Mouse (Mus musculus) myocyte (in vitro differentiated cells): ENCODE results near the gene Gpr87. TPM values are rescaled to one million over a fixed set of nuclear protein-coding genes. Genes with fewer than 3 reads are reported as not detected.

Source experiments
- H3K27me3 ChIP-seq: one replicate; pipeline ENCODE4 v1.6.1; 2011; ENCODE audit not compliant: control insufficient read depth, insufficient read depth, insufficient read length
- H3K36me3 ChIP-seq: one replicate; pipeline ENCODE4 v1.6.1; 2011; ENCODE audit not compliant: control insufficient read depth, insufficient read depth
- H3K4me2 ChIP-seq: one replicate; pipeline ENCODE4 v1.6.1; 2011; ENCODE audit warnings: low read depth, control low read depth
- H3K4me3 ChIP-seq: one replicate; pipeline ENCODE4 v1.5.1; 2011; ENCODE audit warnings: mild to moderate bottlenecking, control low read depth, moderate library complexity
- H3K79me2 ChIP-seq: one replicate; pipeline ENCODE4 v1.6.1; 2011; ENCODE audit not compliant: control insufficient read depth, insufficient read depth
- H3ac ChIP-seq: one replicate; pipeline ENCODE4 v1.6.1; 2011; ENCODE audit not compliant: control insufficient read depth, insufficient read length
- CEBPB ChIP-seq: IDR thresholded peaks from 2 replicates; pipeline ENCODE4 v1.6.1; 2011; ENCODE audit warnings: mild to moderate bottlenecking, moderate library complexity; ENCODE audit not compliant: poor library complexity, insufficient read depth, severe bottlenecking
- E2F4 ChIP-seq: IDR thresholded peaks from one replicate; pipeline ENCODE4 v1.6.1; 2011; ENCODE audit warnings: mild to moderate bottlenecking, control low read depth, moderate library complexity; ENCODE audit not compliant: insufficient read depth
- MAX ChIP-seq: IDR thresholded peaks from one replicate; pipeline ENCODE4 v1.6.1; 2011; ENCODE audit warnings: low read depth, mild to moderate bottlenecking, control low read depth
- MYOD1 ChIP-seq, 3 experiments: IDR thresholded peaks; one replicate each; pipeline ENCODE4 v1.6.1; 2011; ENCODE audit warnings: control low read depth in 2 of 3, low read depth in 2 of 3, mild to moderate bottlenecking in 2 of 3, moderate library complexity in 1 of 3; ENCODE audit not compliant: insufficient read length in 2 of 3, control insufficient read depth in 1 of 3
- MYOG ChIP-seq, 3 experiments: IDR thresholded peaks; one replicate each; pipeline ENCODE4 v1.6.1; 2011; ENCODE audit warnings: control low read depth in 2 of 3, low read depth in 2 of 3, mild to moderate bottlenecking in 2 of 3; ENCODE audit not compliant: insufficient read length in 2 of 3, control insufficient read depth in 1 of 3, insufficient read depth in 1 of 3
- POLR2A ChIP-seq: IDR thresholded peaks from one replicate; pipeline ENCODE4 v1.6.1; 2011; ENCODE audit warnings: low read depth, mild to moderate bottlenecking, control low read depth, moderate library complexity; ENCODE audit not compliant: insufficient read length
- POLR2AphosphoS2 ChIP-seq: IDR thresholded peaks from one replicate; pipeline ENCODE4 v1.6.1; 2011; ENCODE audit warnings: low read depth, control low read depth; ENCODE audit not compliant: insufficient read length
- REST ChIP-seq: IDR thresholded peaks from one replicate; pipeline ENCODE4 v1.6.1; 2011; ENCODE audit warnings: mild to moderate bottlenecking, control low read depth, moderate library complexity; ENCODE audit not compliant: insufficient read depth, insufficient read length
- SRF ChIP-seq: IDR thresholded peaks from one replicate; pipeline ENCODE4 v1.6.1; 2011; ENCODE audit warnings: low read depth; ENCODE audit not compliant: control insufficient read depth, insufficient read length
- TCF12 ChIP-seq: IDR thresholded peaks from one replicate; pipeline ENCODE4 v1.6.1; 2011; ENCODE audit warnings: mild to moderate bottlenecking, control low read depth; ENCODE audit not compliant: poor library complexity, insufficient read depth, severe bottlenecking
- TCF3 ChIP-seq: IDR thresholded peaks from one replicate; pipeline ENCODE4 v1.6.1; 2011; ENCODE audit warnings: low read depth, control low read depth; ENCODE audit not compliant: insufficient read length
- USF1 ChIP-seq: IDR thresholded peaks from one replicate; pipeline ENCODE4 v1.6.1; 2011; ENCODE audit warnings: low read depth, mild to moderate bottlenecking, control low read depth, moderate library complexity
- polyA plus RNA-seq: library from polyadenylated mRNA; unstranded; fragments of >200 nt; fragmentation: generic; extraction: Trizol; gene quantifications from one replicate; pipeline ENCODE4 v1.2.1, GENCODE M21; 2012; ENCODE audit warnings: missing spikeins

The Gpr87 gene
- polyA plus RNA-seq, 1 experiment, result not detected

- Histone ChIP-seq H3K79me2 (no peaks in the 10 kb centered on the region), H3ac (no peak overlapping the region), H3K4me3 (no peak overlapping the region), H3K4me2 (no peak overlapping the region), H3K36me3 (no peaks in the 10 kb centered on the region), H3K27me3 (no peaks in the 10 kb centered on the region)
- TF ChIP-seq POLR2AphosphoS2 (no peak), MAX (no peak), USF1 (no peak), TCF3 (no peak), TCF12 (no peak), CEBPB (no peak), MYOD1 (IDR thresholded peaks at IDR 0.05; ENCODE audit: control insufficient read depth in 1 of 3, insufficient read length in 2 of 3, low read depth in 2 of 3) (no peak), MYOG (IDR thresholded peaks at IDR 0.05; ENCODE audit: control insufficient read depth in 1 of 3, insufficient read depth in 1 of 3, insufficient read length in 2 of 3, low read depth in 2 of 3) (no peak), POLR2A (no peak), E2F4 (no peak), SRF (no peak), REST (no peak)
These were observed 11.0 kb upstream of the Gpr87 start for GRCm38 (mm10) chr3:59205941-59206340.

DNA sequence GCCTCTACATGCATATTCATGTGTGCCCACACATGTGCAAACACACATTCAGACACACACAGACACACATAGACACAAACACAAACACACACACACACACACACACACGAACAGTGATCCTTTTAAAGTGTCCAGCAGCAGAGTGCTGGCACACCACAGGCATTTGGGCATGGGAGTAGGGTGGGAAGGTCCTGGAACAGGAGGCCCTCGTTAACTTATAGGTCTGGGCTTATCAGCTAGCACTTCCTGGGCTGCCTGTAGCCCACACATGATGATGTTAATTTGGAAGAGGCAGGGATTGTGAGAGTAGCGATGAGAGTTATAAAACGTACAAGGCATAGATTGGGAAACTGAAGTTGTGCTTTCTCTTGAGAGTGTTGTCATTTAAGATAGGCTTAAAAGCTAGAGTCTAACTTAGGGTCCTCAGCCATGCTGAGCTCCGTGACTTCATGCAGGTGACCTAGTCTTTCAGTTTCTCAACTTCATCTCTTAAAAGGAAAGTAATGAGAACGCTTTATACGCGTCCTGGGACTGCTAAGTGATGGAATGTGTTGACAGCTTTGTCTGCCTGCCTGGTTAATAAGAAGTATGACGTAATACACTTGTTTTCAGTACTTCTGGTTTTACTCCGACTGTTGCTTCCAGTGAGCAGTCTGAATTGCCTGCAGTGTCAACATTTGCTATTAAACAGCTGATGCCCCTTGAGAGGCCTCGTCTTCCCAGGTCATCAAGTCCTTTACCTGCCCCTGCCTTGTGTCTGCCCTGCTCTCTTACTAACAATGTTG lies 10.0 kb upstream of the Gpr87 start:
- Histone ChIP-seq H3K4me3 (no peak overlapping the region), H3ac (no peak overlapping the region), H3K27me3 (no peaks in the 10 kb centered on the region), H3K79me2 (no peaks in the 10 kb centered on the region), H3K36me3 (no peaks in the 10 kb centered on the region), H3K4me2 (no peak overlapping the region)
- no peak for TF ChIP-seq SRF
- TF ChIP-seq TCF12, result no peak
- TF ChIP-seq TCF3, result no peak
- no peak for TF ChIP-seq POLR2AphosphoS2
- TF ChIP-seq CEBPB, result no peak
- no peak for TF ChIP-seq MAX
- TF ChIP-seq MYOD1 (IDR thresholded peaks at IDR 0.05; ENCODE audit: control insufficient read depth in 1 of 3, insufficient read length in 2 of 3, low read depth in 2 of 3), result no peak
- no peak for TF ChIP-seq USF1
- no peak for TF ChIP-seq REST
- no peak for TF ChIP-seq MYOG (IDR thresholded peaks at IDR 0.05; ENCODE audit: control insufficient read depth in 1 of 3, insufficient read depth in 1 of 3, insufficient read length in 2 of 3, low read depth in 2 of 3)
- TF ChIP-seq POLR2A, result no peak

- Histone ChIP-seq H3K27me3 (no peaks in the 10 kb centered on the region), H3K79me2 (no peaks in the 10 kb centered on the region), H3ac (no peak overlapping the region), H3K4me3 (no peak overlapping the region), H3K36me3 (no peaks in the 10 kb centered on the region), H3K4me2 (no peak overlapping the region)
- TF ChIP-seq SRF, result no peak
- no peak for TF ChIP-seq MYOG (IDR thresholded peaks at IDR 0.05; ENCODE audit: control insufficient read depth in 1 of 3, insufficient read depth in 1 of 3, insufficient read length in 2 of 3, low read depth in 2 of 3)
- TF ChIP-seq E2F4, result no peak
- no peak for TF ChIP-seq POLR2AphosphoS2
- no peak for TF ChIP-seq MYOD1 (IDR thresholded peaks at IDR 0.05; ENCODE audit: control insufficient read depth in 1 of 3, insufficient read length in 2 of 3, low read depth in 2 of 3)
- TF ChIP-seq USF1, result no peak
- no peak for TF ChIP-seq POLR2A
- TF ChIP-seq REST, result no peak
- TF ChIP-seq MAX, result no peak
- TF ChIP-seq TCF12, result no peak
- no peak for TF ChIP-seq TCF3
- no peak for TF ChIP-seq CEBPB
These were observed 9.1 kb upstream of the Gpr87 start for GRCm38 (mm10) chr3:59203802-59204520.

DNA sequence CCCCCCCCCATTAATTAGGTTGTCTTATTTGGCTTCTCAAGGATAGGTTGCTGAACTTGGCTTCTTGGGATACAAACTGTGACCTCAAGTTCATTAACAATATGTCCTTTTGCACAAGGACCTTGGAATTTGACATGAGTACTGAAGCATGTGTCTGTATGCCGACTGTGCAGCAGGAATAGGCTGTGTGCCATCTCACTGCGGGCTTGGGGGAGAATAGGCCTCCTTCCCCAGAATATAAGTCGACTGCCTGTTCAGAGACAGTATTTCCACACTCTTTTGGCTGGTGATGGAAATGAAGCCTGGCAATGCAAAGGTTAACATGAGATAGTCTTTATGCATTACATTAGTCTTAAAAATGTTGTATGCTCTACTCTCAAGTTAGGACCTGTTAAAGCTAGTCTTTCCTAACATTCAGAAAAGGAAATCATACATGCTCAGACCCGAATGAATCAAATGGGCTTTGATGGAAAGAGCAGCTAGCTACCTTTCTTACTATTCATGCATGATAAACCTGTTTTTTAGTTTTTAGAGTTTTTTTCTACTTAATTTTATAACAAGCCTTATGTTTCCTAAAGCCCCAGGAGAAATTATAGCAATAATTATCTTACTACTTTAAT lies 2.5 kb upstream of the Gpr87 start:
- no peak overlapping the region for H3K4me2 ChIP-seq
- no peaks in the 10 kb centered on the region for H3K79me2 ChIP-seq
- no peak for TF ChIP-seq REST
- TF ChIP-seq TCF12, result no peak
- TF ChIP-seq USF1, result no peak
- no peak for TF ChIP-seq POLR2AphosphoS2
- no peak for TF ChIP-seq MAX
- no peak for TF ChIP-seq E2F4
- TF ChIP-seq MYOG (IDR thresholded peaks at IDR 0.05; ENCODE audit: control insufficient read depth in 1 of 3, insufficient read depth in 1 of 3, insufficient read length in 2 of 3, low read depth in 2 of 3), result no peak
- TF ChIP-seq MYOD1 (IDR thresholded peaks at IDR 0.05; ENCODE audit: control insufficient read depth in 1 of 3, insufficient read length in 2 of 3, low read depth in 2 of 3), result no peak
- no peak for TF ChIP-seq CEBPB
- TF ChIP-seq SRF, result no peak
- no peak for TF ChIP-seq TCF3
- no peak for TF ChIP-seq POLR2A
- H3K4me3 ChIP-seq, result no peak overlapping the region
- H3ac ChIP-seq, result no peak overlapping the region
- no peaks in the 10 kb centered on the region for H3K27me3 ChIP-seq
- H3K36me3 ChIP-seq, result no peaks in the 10 kb centered on the region
